Mouse (Mus musculus): ENCODE measurements around the gene Tmem199. TPM values are rescaled to one million over a fixed set of nuclear protein-coding genes. Genes with fewer than 3 reads are reported as not detected.

The Tmem199 gene
- total and polyA plus RNA-seq, 2 experiments from 2014 or later, result 48.2 to 92.4 TPM

- Histone ChIP-seq H3K36me3 (ENCODE audit: insufficient read depth, low read length) (peaks cover 19% of the 10 kb centered on the region), H3K4me1 (ENCODE audit: insufficient read depth, low read length) (no peaks in the 10 kb centered on the region), H3K9me3 (ENCODE audit: low read length) (no peaks in the 10 kb centered on the region), H3K27me3 (ENCODE audit: insufficient read depth, low read length) (no peaks in the 10 kb centered on the region), H3K27ac (ENCODE audit: low read depth, low read length) (no peak within 1 kb of the TSS), H3K4me3 (ENCODE audit: low read depth, low read length) (no peak within 1 kb of the TSS), H3K4me2 (ENCODE audit: low read depth, low read length, poor library complexity, severe bottlenecking) (no peak within 1 kb of the TSS), H3K9ac (replicated peaks; ENCODE audit: low read length, poor library complexity, severe bottlenecking) (no peak within 1 kb of the TSS)
- TF ChIP-seq CTCF (IDR thresholded peaks at IDR 0.05), result no peak
- ATAC-seq (ENCODE audit: low FRiP score) (no peak), DNase-seq (ENCODE audit: low spot score) (no peak)
- 70% methylated on average over 7 of the region's 7 CpGs for WGBS
Measured at GRCm38 (mm10) chr11:78502909-78503650, 8.9 kb downstream of the Tmem199 start, which contains the start of gene Sebox. TSS of gene Sebox (plus strand) at chr11:78503447.

- no peak for TF ChIP-seq CTCF (IDR thresholded peaks at IDR 0.05)
- WGBS, result 86% methylated on average over 20 of the region's 20 CpGs
- DNase-seq (ENCODE audit: low spot score), result no peak
- H3K27ac ChIP-seq (ENCODE audit: low read depth, low read length), result no peak overlapping the region
- no peak overlapping the region for H3K4me2 ChIP-seq (ENCODE audit: low read depth, low read length, poor library complexity, severe bottlenecking)
- no peak overlapping the region for H3K4me3 ChIP-seq (ENCODE audit: low read depth, low read length)
- H3K36me3 ChIP-seq (ENCODE audit: insufficient read depth, low read length), result peaks cover 9% of the 10 kb centered on the region; the same call in 1 of the 2 replicates
- no peak overlapping the region for H3K9ac ChIP-seq (replicated peaks; ENCODE audit: low read length, poor library complexity, severe bottlenecking)
- H3K27me3 ChIP-seq (ENCODE audit: insufficient read depth, low read length), result no peaks in the 10 kb centered on the region
- H3K4me1 ChIP-seq (ENCODE audit: insufficient read depth, low read length), result no peaks in the 10 kb centered on the region
- H3K9me3 ChIP-seq (ENCODE audit: low read length), result no peaks in the 10 kb centered on the region
- ATAC-seq (ENCODE audit: low FRiP score), result no peak
Measured at GRCm38 (mm10) chr11:78501529-78501928, 10.4 kb downstream of the Tmem199 start.

- Histone ChIP-seq H3K36me3 (ENCODE audit: insufficient read depth, low read length) (peaks cover under 1% of the 10 kb centered on the region; the same call in 1 of the 2 replicates), H3K9ac (replicated peaks; ENCODE audit: low read length, poor library complexity, severe bottlenecking) (no peak overlapping the region), H3K27me3 (ENCODE audit: insufficient read depth, low read length) (no peaks in the 10 kb centered on the region), H3K4me2 (ENCODE audit: low read depth, low read length, poor library complexity, severe bottlenecking) (peak overlapping the region; percentile 6; the same call in 1 of the 2 replicates), H3K27ac (ENCODE audit: low read depth, low read length) (no peak overlapping the region), H3K4me1 (ENCODE audit: insufficient read depth, low read length) (peaks cover 3% of the 10 kb centered on the region; the same call in 1 of the 2 replicates), H3K4me3 (ENCODE audit: low read depth, low read length) (peak overlapping the region; percentile 2; the same call in 1 of the 2 replicates), H3K9me3 (ENCODE audit: low read length) (no peaks in the 10 kb centered on the region)
- ATAC-seq (ENCODE audit: low FRiP score) (no peak), DNase-seq (ENCODE audit: low spot score) (no peak)
- WGBS, result 76% methylated on average over 9 of the region's 9 CpGs
- no peak for TF ChIP-seq CTCF (IDR thresholded peaks at IDR 0.05)
Measured at GRCm38 (mm10) chr11:78500623-78501202, 11.3 kb downstream of the Tmem199 start.

GRCm38 (mm10) chr11:78499543-78499942 is 12.4 kb downstream of the Tmem199 start:
- WGBS, result 43% methylated on average over 16 of the region's 16 CpGs

GRCm38 (mm10) chr11:78499004-78499403 is 13.0 kb downstream of the Tmem199 start, which contains the start of gene Vtn:
TSS of gene Vtn (plus strand) at chr11:78499091.
- Histone ChIP-seq H3K4me2 (ENCODE audit: low read depth, low read length, poor library complexity, severe bottlenecking) (peak within 1 kb of the TSS; percentile 76), H3K4me3 (ENCODE audit: low read depth, low read length) (peak within 1 kb of the TSS; percentile 78), H3K9me3 (ENCODE audit: low read length) (no peaks in the 10 kb centered on the region), H3K36me3 (ENCODE audit: insufficient read depth, low read length) (no peaks in the 10 kb centered on the region), H3K9ac (replicated peaks; ENCODE audit: low read length, poor library complexity, severe bottlenecking) (peak within 1 kb of the TSS; percentile 83), H3K4me1 (ENCODE audit: insufficient read depth, low read length) (peaks cover 5% of the 10 kb centered on the region; the same call in 1 of the 2 replicates), H3K27me3 (ENCODE audit: insufficient read depth, low read length) (no peaks in the 10 kb centered on the region), H3K27ac (ENCODE audit: low read depth, low read length) (peak within 1 kb of the TSS; percentile 94)
- no peak for TF ChIP-seq CTCF (IDR thresholded peaks at IDR 0.05)
- WGBS, result 43% methylated on average over 7 of the region's 7 CpGs
- ATAC-seq (ENCODE audit: low FRiP score) (no peak), DNase-seq (ENCODE audit: low spot score) (no peak)

More at GRCm38 (mm10) chr11:78499543-78499942, 12.4 kb downstream of the Tmem199 start:
- DNase-seq (ENCODE audit: low spot score) (no peak), ATAC-seq (ENCODE audit: low FRiP score) (no peak)
- H3K4me2 ChIP-seq (ENCODE audit: low read depth, low read length, poor library complexity, severe bottlenecking), result no peak overlapping the region
- TF ChIP-seq CTCF (IDR thresholded peaks at IDR 0.05), result no peak
- no peaks in the 10 kb centered on the region for H3K27me3 ChIP-seq (ENCODE audit: insufficient read depth, low read length)
- H3K9ac ChIP-seq (replicated peaks; ENCODE audit: low read length, poor library complexity, severe bottlenecking), result no peak overlapping the region
- H3K4me1 ChIP-seq (ENCODE audit: insufficient read depth, low read length), result peaks cover 5% of the 10 kb centered on the region; the same call in 1 of the 2 replicates
- no peak overlapping the region for H3K27ac ChIP-seq (ENCODE audit: low read depth, low read length)
- H3K36me3 ChIP-seq (ENCODE audit: insufficient read depth, low read length), result no peaks in the 10 kb centered on the region
- no peaks in the 10 kb centered on the region for H3K9me3 ChIP-seq (ENCODE audit: low read length)
- H3K4me3 ChIP-seq (ENCODE audit: low read depth, low read length), result 0 out of 2 replicates have a peak overlapping the region, but pooled peaks have one; percentile 3
